Mouse (Mus musculus): ENCODE measurements around the gene Olfr620. TPM values are rescaled to one million over a fixed set of nuclear protein-coding genes. Genes with fewer than 3 reads are reported as not detected.

The Olfr620 gene
- not detected for total RNA-seq (2023)

DNA sequence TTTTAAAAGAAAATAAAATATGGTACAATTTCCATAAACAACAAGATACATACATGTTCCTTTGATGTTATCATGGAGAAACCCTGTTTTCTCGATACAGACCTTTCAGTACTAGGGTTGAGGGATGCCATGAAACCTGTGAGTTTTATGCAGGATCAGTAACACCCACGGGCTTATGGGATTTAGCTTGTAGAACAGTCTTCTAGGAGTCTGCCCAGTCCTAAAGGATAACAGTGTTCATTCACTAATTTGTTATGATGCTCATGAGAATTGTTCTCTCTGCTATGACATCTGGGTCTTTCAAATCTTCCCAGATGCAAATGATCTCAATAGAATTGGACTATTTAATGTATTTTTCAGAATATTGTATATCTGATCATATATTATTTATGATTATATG is at the start of gene Olfr620:
Olfr620 (minus strand) TSS at position 101 of the 400 bp plus-strand sequence.

DNA sequence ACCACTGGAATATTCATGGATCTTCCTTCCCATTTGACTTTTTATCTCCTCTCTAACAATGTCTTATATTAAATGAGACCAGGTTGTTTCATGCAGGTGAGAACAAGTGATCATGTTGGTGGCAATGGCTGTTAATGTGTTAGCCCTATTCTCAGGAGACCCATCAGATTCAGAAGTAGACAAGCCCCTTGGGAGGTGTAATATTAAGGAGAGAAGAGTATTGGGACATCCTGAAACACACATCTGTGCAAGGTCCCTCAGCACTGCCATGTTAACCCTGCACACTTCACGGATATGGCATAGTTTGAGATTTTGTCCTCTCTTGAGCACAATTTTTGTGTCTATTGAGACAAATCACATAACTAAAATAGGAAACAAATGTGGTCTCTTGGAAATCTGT is 30.3 kb upstream of the Olfr620 start, which contains the start of gene Olfr622:
Olfr622 (minus strand) TSS at position 101 of the 400 bp plus-strand sequence.

GRCm38 (mm10) chr7:103600275-103600674 is 12.1 kb downstream of the Olfr620 start, which contains the start of gene Olfr619:
TSS of gene Olfr619 (plus strand) at chr7:103600575.

GRCm38 (mm10) chr7:103589803-103590202 is 22.5 kb downstream of the Olfr620 start, which contains the start of gene Olfr618:
TSS of gene Olfr618 (plus strand) at chr7:103590103.

GRCm38 (mm10) chr7:103572761-103573160 is 39.6 kb downstream of the Olfr620 start, which contains the start of gene Olfr617:
TSS of gene Olfr617 (plus strand) at chr7:103573061.

DNA sequence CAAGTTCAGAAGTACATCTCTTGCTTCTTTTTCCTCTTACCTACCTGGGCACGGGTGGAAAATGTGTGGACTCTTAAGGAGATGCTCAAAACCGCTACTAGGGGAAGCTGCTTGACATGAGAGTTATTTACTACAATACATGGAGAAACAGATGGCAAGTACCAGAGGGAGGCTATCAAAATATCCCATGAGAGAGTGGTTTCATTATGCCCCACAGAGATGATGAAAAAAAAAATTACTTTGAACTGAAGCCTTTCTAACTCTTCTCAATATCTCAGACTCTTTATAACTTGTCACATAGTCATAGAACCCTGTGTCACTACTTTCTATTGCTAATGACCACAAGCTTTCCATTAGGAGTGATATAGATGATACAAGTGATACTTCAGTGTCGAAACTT is 43.3 kb downstream of the Olfr620 start, which contains the start of gene Olfr616:
Olfr616 (minus strand) TSS at position 101 of the 400 bp plus-strand sequence.

DNA sequence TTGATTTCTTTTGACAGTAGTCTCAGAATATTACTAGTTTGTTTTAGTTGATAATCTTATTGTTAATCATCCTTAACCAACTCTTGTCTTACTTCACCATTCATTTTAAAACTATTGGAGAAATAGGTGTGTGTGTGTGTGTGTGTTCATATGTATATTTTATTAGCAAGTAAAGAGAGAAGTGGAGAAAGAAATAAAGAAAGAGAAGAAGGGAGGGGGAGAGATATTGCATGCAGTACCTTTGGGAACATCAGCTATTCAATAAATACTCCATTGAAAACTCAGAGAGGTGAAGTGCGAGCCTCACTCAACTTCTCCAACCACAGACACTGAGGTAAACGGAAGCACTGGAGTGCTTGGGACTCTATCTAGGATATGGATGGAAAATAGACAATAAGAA is 56.6 kb downstream of the Olfr620 start, which contains the start of gene Olfr615:
Olfr615 (plus strand) TSS at position 301 of the 400 bp plus-strand sequence.

Other genes starting within 250 kb of the Olfr620 start
- gene Olfr601, start 249.9 kb downstream of the Olfr620 start, total RNA-seq (2023) = not detected
- gene Olfr603, start 226.4 kb downstream of the Olfr620 start, total RNA-seq (2023) = not detected
- gene Usp17lc, start 197.5 kb downstream of the Olfr620 start, total RNA-seq (2023) = not detected
- not detected for gene Olfr605, start 167.1 kb downstream of the Olfr620 start, total RNA-seq (2023)
- not detected for gene Olfr606, start 163.5 kb downstream of the Olfr620 start, total RNA-seq (2023)
- not detected for gene Olfr607, start 148.4 kb downstream of the Olfr620 start, total RNA-seq (2023)
- not detected for gene Olfr608, start 142.7 kb downstream of the Olfr620 start, total RNA-seq (2023)
- gene Olfr609, start 114.5 kb downstream of the Olfr620 start, total RNA-seq (2023) = not detected
- gene Olfr610, start 100.4 kb downstream of the Olfr620 start, total RNA-seq (2023) = not detected
- not detected for gene Olfr611, start 91.7 kb downstream of the Olfr620 start, total RNA-seq (2023)
- not detected for gene Olfr612, start 69.8 kb downstream of the Olfr620 start, total RNA-seq (2023)
- not detected for gene Olfr613, start 64.5 kb downstream of the Olfr620 start, total RNA-seq (2023)
- not detected for gene Olfr615, start 56.5 kb downstream of the Olfr620 start, total RNA-seq (2023)
- not detected for gene Olfr616, start 43.4 kb downstream of the Olfr620 start, total RNA-seq (2023)
- not detected for gene Olfr617, start 39.5 kb downstream of the Olfr620 start, total RNA-seq (2023)
- gene Olfr618, start 22.4 kb downstream of the Olfr620 start, total RNA-seq (2023) = not detected
- gene Olfr619, start 12.0 kb downstream of the Olfr620 start, total RNA-seq (2023) = not detected
- not detected for gene Olfr622, start 30.2 kb upstream of the Olfr620 start, total RNA-seq (2023)
- gene Olfr623, start 51.2 kb upstream of the Olfr620 start, total RNA-seq (2023) = not detected
- gene Olfr624, start 58.7 kb upstream of the Olfr620 start, total RNA-seq (2023) = not detected
- not detected for gene Olfr625-ps1, start 70.2 kb upstream of the Olfr620 start, total RNA-seq (2023)
- not detected for gene Olfr243, start 102.1 kb upstream of the Olfr620 start, total RNA-seq (2023)
- gene Olfr628, start 117.8 kb upstream of the Olfr620 start, total RNA-seq (2023) = not detected
- gene Olfr629, start 132.4 kb upstream of the Olfr620 start, total RNA-seq (2023) = not detected
- not detected for gene Olfr630, start 144.8 kb upstream of the Olfr620 start, total RNA-seq (2023)
- gene Olfr69, start 159.1 kb upstream of the Olfr620 start, total RNA-seq (2023) = not detected
- not detected for gene Olfr68, start 167.2 kb upstream of the Olfr620 start, total RNA-seq (2023)
- gene Olfr67, start 179.3 kb upstream of the Olfr620 start, total RNA-seq (2023) = not detected
- gene Hbb-bt, start 201.5 kb upstream of the Olfr620 start, total RNA-seq (2023) = 115 TPM
- gene Hbb-bs, start 215.6 kb upstream of the Olfr620 start, total RNA-seq (2023) = 842 TPM
- not detected for gene Hbb-bh2, start 228.0 kb upstream of the Olfr620 start, total RNA-seq (2023)
- not detected for gene Hbb-bh1, start 230.6 kb upstream of the Olfr620 start, total RNA-seq (2023)
- not detected for gene Hbb-y, start 240.7 kb upstream of the Olfr620 start, total RNA-seq (2023)